Mouse (Mus musculus) lung, postnatal 25 days (tissue): ENCODE results near the gene Pnpla5.
"Not testable (repeated sequence)": the region's sequence is repeated elsewhere in the genome, so short reads cannot be mapped to it uniquely, and the experiment has no call there.

Source experiments
- DNase-seq: peaks from one replicate; pipeline ENCODE4 v3.0.0; 2022; ENCODE audit warnings: low spot score

The Pnpla5 gene

GRCm38 (mm10) chr15:84123075-84123474 is at the start of gene Pnpla5:
Pnpla5 (minus strand) TSS chr15:84123175.
- no peak for DNase-seq

DNA sequence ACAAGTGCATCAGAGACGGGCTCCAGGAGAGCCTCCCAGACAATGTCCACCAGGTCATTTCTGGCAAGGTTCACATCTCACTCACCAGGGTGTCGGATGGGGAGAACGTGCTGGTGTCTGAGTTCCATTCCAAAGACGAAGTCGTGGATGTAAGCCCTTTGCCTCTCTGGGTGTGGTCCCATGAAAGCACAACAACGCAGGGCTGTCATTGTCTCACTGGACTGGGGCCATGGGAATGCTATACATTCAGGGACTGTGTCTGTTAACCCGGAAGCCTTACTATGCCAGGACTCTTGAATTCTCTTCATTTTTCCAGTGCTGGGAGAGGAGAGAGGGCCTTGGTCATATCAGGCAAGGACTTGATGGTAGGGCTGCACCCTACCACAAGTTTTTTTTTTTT is 48.2 kb upstream of the Pnpla5 start:
- DNase-seq, result no peak

DNA sequence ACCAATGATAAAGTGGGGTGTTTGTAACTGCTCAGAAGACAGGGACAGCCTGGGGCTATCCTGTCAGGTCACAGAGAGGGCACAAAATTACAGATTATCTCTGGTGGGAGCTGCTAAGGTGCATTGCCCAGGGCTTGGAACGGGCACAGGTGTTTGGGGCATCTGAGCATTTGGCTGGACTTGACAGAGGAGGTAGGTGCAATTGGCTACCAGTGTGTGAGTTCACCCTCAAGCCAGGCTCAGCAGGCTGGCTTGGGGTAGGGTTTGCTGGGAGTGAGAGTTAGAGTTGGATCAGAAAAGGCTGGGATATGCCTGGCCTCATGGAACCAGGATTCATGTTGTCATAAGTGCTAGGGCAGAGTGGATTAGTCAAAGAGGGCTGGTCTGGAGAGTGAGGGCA is 46.5 kb upstream of the Pnpla5 start:
- no peak for DNase-seq

DNA sequence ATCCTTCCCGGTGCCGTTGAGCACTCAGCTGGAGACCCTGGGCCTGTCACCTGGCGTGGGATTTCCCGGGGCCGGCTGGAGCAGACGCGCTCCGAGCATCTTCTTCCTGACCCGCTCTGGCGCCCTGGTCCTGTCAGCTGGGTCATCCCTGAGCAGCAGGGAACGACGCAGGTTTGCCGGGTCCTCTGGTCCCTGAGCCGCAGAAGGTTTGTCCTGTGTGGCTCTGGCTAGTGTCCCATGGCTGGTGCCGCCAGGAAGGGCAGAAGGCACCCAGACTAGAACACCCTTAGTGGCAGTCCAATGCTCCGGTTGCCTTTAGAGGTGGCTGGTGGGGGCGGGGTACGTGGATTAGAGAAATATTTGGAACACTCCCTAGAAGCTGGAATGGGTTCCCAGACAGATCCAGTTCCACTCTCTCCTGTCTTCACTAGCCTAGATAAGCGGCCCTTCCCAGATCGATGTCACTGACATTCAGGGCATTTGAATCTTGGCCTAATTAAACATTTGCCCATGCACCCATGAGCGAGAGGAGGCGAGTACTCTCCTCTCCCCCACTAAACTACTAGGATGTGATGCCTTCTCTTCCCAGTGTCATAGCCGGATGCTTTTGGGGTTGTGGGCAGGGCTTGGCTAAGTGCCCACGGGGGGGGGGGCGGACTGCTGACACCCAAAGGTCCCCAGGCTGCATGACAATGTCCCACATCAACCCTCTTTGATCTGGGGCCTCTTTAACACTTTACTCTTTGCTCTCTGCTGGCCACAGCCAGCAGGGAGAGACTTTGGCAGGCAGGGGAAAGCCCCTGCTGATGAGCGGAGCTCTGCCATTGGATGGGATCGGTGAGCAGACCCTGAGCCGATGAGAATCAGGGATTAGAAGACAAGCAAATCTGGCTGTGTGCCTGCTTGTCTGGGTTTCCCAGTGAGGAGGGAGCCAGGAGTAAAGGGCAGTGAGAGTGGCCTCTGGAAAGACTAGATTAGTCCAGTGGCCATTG is 45.5 kb upstream of the Pnpla5 start:
- no peak for DNase-seq

DNA sequence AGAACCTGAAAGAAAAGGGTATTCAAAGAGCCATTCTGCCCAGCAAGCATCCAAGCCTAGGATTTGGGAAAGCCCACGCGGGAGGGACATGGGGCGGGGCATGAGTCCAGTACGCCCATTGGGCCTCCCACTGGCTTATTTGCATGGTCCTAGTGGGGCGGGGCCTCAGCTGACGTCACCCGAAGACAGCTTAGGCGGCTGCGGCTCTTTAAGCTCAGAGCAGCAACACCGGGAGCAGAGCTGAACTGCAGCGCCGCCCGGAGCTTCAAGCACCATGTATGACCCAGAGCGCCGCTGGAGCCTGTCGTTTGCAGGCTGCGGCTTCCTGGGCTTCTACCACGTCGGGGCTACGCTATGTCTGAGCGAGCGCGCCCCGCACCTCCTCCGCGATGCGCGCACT is 44.6 kb upstream of the Pnpla5 start, which contains the start of gene Pnpla3:
Gene Pnpla3 (plus strand): TSS at position 238 of the 400 bp plus-strand sequence.
- DNase-seq, result peak; percentile 95

DNA sequence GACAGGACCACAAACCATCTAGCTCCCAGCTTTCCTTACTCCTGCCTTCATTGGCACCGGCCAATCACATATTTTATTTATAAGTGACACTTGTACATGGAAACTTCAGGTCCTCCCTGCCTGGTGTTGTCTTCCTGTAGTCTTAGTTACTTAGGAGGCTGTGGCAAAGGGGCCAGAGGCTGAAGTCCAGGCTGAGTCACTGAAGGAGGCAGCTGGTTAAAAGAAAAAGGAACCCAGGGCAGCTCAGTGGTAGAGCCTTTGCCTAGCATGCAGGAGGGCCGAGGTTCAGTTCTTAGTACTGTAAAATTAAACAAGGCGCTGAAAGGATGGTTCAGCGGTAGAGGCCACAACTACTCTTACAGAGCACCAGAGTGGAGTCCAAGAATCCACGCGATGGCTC is 43.8 kb upstream of the Pnpla5 start:
- DNase-seq, result no peak

- no peak for DNase-seq
Measured at GRCm38 (mm10) chr15:84161871-84162270, 38.9 kb upstream of the Pnpla5 start.

GRCm38 (mm10) chr15:84157530-84157929 is 34.6 kb upstream of the Pnpla5 start:
- not testable (repeated sequence) for DNase-seq

- DNase-seq, result no peak
Measured at GRCm38 (mm10) chr15:84156158-84156557, 33.2 kb upstream of the Pnpla5 start.

DNA sequence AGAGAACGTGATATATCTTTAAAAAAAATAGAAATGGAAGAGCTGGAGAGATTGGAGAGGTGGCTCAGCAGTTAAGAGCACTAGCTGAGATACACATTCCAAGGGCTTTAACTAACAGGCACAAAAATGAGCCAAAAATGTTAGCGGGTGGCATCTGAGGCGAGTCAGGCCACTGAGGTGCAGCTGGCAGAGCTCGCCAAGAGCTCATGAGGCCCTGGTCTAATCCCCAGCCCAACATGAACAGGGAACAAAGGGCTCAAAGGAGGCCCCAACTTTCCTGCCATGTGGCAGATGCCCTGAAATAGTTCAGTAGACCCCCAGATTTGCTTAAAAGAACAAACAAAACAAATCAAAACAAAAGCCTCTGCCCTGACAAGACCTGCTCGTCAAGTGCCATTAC is 18.0 kb upstream of the Pnpla5 start:
- DNase-seq, result no peak

DNA sequence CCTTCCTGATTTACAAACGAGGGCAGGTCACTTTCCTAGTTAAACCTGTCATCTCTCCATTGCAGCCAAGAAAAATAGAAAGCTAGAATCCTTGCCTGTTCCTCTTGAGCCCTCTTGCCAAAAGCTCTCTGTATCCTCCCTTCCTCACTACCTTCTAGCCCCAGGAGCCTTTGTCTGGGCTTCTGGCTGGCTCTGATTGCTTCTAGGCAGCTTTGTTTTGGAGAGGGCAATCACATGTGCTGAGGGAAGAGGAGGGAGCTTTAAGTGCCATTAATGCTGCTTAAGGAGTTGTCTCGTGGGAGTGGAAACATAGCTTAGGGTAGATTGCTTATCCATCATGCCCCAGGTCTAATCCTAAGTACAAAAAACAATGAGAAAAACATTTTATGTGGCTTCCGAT is 17.1 kb upstream of the Pnpla5 start:
- no peak for DNase-seq

GRCm38 (mm10) chr15:84139592-84140005 is 16.6 kb upstream of the Pnpla5 start:
- DNase-seq, result peak; percentile 39

- no peak for DNase-seq
Measured at GRCm38 (mm10) chr15:84136473-84137415, 13.8 kb upstream of the Pnpla5 start.

GRCm38 (mm10) chr15:84135472-84135871 is 12.5 kb upstream of the Pnpla5 start:
- DNase-seq, result no peak

GRCm38 (mm10) chr15:84133440-84133839 is 10.5 kb upstream of the Pnpla5 start:
- DNase-seq, result peak; percentile 14

DNA sequence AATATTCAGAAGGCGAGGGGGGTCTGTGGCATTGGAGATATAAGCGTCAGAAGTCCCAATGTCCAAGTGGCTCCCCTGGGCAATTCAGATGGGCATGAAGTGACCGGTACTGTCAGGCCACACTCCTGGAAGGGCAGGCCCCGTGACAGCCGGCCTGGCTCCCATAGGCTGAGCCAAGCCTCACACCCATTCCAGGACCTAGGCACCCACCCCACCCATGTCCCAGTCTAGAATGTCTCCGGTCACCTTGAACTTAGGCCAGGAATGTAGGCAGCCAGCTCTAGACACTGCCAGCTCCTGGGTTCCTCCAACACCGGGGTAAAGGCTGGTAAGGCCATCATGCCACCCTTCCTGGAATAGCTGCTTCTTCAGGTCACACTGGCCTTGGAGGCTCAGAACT is 9.0 kb upstream of the Pnpla5 start:
- no peak for DNase-seq

DNA sequence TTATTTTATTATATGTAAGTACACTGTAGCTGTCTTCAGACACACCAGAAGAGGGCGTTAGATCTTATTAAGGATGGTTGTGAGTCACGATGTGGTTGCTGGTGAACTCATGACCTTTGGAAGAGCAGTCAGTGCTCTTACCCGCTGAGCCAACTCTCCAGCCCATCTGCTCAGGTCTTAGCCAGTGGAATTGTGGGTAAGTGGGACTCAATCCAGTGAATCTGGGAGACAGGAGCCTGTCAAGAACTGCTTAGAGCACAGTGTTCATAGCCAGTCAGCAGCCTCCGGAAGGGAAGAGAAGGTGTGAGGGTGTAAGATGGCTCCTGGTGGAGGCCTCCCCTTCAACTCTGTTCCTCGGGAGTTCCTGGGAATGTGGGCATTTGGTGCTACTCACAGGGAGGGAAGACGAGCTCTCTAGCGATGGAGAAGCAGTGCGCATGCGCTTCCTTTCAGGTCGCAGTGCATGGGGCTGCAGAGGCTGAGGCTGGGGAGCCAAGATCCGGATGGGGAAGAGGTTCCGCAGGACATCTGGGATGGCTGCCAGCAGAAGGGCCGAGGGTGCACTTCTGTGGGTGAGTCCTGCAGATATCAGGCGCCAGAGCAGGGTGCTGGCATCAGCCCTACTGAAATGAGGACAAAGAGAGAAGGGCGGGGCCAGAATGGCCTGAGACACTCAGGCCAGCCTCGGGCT is 8.3 kb upstream of the Pnpla5 start:
- peak; percentile 53 for DNase-seq

DNA sequence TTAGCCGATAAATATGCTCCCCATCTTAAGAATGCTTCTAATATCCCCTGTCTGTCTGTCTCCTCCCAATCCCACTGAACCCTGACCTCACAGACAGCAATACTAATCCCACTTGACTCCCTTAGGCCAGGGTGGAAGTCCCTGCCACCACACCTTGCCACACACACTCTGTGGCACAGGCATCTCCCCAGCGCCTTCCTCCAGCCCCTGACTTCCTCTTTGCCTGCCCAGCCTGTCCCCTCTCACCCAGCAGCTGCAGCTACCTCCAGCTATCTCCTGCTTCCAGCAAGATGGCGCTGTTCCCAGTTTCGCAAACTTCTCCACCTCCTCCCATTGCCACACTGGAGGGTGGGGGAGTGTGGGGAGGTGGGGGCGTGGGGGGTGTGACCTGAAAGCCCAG is 3.9 kb upstream of the Pnpla5 start:
- DNase-seq, result peak; percentile 21

DNA sequence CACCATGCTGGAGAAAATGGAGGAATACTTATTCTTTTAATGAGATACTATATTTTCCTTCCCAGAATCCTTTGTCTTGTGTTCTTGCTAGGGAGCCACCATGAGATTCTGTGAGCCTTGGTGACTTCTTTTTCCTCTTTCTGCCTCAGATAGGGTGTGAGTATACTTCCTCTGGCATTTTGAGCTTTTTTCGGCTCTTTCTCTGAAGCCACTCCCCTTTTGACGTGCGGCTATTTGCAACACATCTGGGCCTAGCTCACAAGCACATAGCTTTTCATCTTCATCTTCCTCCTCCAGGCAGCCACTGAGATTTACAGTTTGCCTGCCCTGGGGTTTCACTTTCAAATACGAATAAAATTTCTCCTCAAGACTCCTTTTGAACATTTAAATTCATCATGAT is 3.5 kb upstream of the Pnpla5 start:
- peak; percentile 25 for DNase-seq

DNA sequence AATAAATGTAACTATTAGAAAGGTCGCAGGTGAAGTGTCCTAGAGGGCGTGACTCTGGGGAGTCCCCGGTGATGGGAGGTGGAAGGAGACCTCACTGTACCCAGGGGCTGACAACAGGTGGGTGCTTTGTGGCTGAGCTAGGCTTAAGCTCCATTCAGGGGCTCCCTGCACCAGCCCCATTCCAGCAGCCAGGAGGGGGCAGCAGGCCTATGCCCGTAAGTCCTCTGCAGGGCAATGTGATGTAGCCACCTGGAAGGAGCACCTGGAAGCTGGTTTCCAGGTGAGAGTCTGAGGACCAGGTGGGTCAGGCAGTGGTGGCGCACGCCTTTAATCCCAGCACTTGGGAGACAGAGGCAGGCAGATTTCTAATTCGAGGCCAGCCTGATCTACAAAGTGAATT is 1.1 kb upstream of the Pnpla5 start:
- DNase-seq, result no peak

DNA sequence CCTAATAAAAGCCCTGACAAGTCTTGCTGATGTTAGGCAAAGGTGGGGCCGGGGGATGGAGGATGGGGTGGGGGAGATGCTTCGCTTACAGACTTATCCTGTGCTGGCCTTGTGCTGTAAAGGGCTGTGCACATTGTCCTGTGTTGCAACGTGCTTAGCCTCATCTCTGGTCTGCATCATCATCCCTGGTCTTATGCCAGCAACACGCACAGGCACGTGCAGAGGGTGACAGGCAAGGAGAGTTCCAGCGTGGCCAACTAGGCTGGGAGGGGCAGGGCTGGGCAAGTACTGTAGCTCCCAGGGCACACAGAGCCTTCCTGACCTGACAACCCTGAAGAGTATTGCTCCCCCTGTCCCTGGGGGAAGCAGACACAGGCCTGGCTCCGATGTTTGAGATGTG is 1.9 kb downstream of the Pnpla5 start:
- DNase-seq, result no peak

DNA sequence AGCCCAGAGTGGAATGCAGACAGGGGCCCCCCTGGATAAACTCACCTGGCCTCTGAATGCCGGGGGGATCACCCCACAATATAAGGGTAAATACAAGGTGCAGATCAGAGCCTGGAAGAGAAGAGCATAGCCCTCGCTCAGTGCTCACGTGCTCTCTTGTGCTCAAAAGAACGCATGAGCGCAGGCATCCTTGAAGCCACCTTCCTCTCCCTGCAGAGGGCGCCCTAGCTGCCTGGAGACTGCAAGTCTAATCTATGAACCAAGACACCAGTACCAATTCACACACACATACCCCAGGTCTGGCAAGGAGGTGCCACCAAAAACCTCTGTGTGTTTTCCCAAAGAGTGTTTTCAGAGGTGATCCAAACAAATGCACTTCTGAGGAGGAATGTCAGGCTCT is 2.4 kb downstream of the Pnpla5 start:
- DNase-seq, result no peak
